Mouse (Mus musculus): ENCODE results near the gene Cela3b. TPM values are rescaled to one million over a fixed set of nuclear protein-coding genes. Genes with fewer than 3 reads are reported as not detected.

Gene Cela3b
- polyA plus RNA-seq (2012; fragmentation: generic; extraction: Trizol) = not detected
- long read RNA-seq, experiment 1 = 0 reads
- long read RNA-seq, experiment 2 = 0 reads

- Histone ChIP-seq H3K27me3 (ENCODE audit: control insufficient read depth, insufficient read depth, insufficient read length) (peaks cover 6% of the 10 kb centered on the region), H3K79me2 (ENCODE audit: control insufficient read depth, insufficient read depth) (no peaks in the 10 kb centered on the region), H3ac (ENCODE audit: control insufficient read depth, insufficient read length, low read depth) (no peak within 1 kb of the TSS), H3K79me3 (ENCODE audit: low read depth) (no peaks in the 10 kb centered on the region), H3K36me3 (ENCODE audit: control insufficient read depth, insufficient read depth) (no peaks in the 10 kb centered on the region), H3K4me3 (ENCODE audit: insufficient read depth, poor library complexity, severe bottlenecking) (no peak within 1 kb of the TSS)
- no peak for TF ChIP-seq CTCF (IDR thresholded peaks at IDR 0.05; ENCODE audit: control insufficient read depth, insufficient read depth, insufficient read length)
- no peak for TF ChIP-seq MYOD1 (IDR thresholded peaks at IDR 0.05; ENCODE audit: control insufficient read depth, insufficient read length, low read depth)
- no peak for TF ChIP-seq USF1 (IDR thresholded peaks at IDR 0.05; ENCODE audit: low read depth)
- no peak for TF ChIP-seq MAX (IDR thresholded peaks at IDR 0.05)
- no peak for TF ChIP-seq MYOG (IDR thresholded peaks at IDR 0.05; ENCODE audit: control insufficient read depth, extremely low read depth, insufficient read length)
- no peak for TF ChIP-seq FOSL1 (IDR thresholded peaks at IDR 0.05; ENCODE audit: insufficient read depth, low read length, poor library complexity, severe bottlenecking)
- TF ChIP-seq CEBPB (IDR thresholded peaks at IDR 0.05; ENCODE audit: low read depth) = no peak
Measured at GRCm38 (mm10) chr4:137430502-137430901, at the start of gene Cela3b. Gene Cela3b, minus strand, starts transcription at chr4:137430540.

- peaks cover 80% of the 10 kb centered on the region for H3K79me3 ChIP-seq (ENCODE audit: low read depth)
- no peak overlapping the region for H3ac ChIP-seq (ENCODE audit: control insufficient read depth, insufficient read length, low read depth)
- H3K36me3 ChIP-seq (ENCODE audit: control insufficient read depth, insufficient read depth) = peaks cover 25% of the 10 kb centered on the region
- no peaks in the 10 kb centered on the region for H3K27me3 ChIP-seq (ENCODE audit: control insufficient read depth, insufficient read depth, insufficient read length)
- H3K4me3 ChIP-seq (ENCODE audit: insufficient read depth, poor library complexity, severe bottlenecking) = no peak overlapping the region
- H3K79me2 ChIP-seq (ENCODE audit: control insufficient read depth, insufficient read depth) = peaks cover 100% of the 10 kb centered on the region
- TF ChIP-seq CEBPB (IDR thresholded peaks at IDR 0.05; ENCODE audit: low read depth) = no peak
- no peak for TF ChIP-seq FOSL1 (IDR thresholded peaks at IDR 0.05; ENCODE audit: insufficient read depth, low read length, poor library complexity, severe bottlenecking)
- no peak for TF ChIP-seq MYOD1 (IDR thresholded peaks at IDR 0.05; ENCODE audit: control insufficient read depth, insufficient read length, low read depth)
- no peak for TF ChIP-seq MAX (IDR thresholded peaks at IDR 0.05)
- no peak for TF ChIP-seq MYOG (IDR thresholded peaks at IDR 0.05; ENCODE audit: control insufficient read depth, extremely low read depth, insufficient read length)
- no peak for TF ChIP-seq CTCF (IDR thresholded peaks at IDR 0.05; ENCODE audit: control insufficient read depth, insufficient read depth, insufficient read length)
- no peak for TF ChIP-seq USF1 (IDR thresholded peaks at IDR 0.05; ENCODE audit: low read depth)
Measured at GRCm38 (mm10) chr4:137479757-137480156, 49.4 kb upstream of the Cela3b start.

- TF ChIP-seq FOSL1 (IDR thresholded peaks at IDR 0.05; ENCODE audit: insufficient read depth, low read length, poor library complexity, severe bottlenecking) (no peak), USF1 (IDR thresholded peaks at IDR 0.05; ENCODE audit: low read depth) (no peak), MYOD1 (IDR thresholded peaks at IDR 0.05; ENCODE audit: control insufficient read depth, insufficient read length, low read depth) (no peak)
- Histone ChIP-seq H3K79me3 (ENCODE audit: low read depth) (peaks cover 82% of the 10 kb centered on the region), H3K4me3 (ENCODE audit: insufficient read depth, poor library complexity, severe bottlenecking) (no peak overlapping the region), H3K79me2 (ENCODE audit: control insufficient read depth, insufficient read depth) (peaks cover 100% of the 10 kb centered on the region), H3K27me3 (ENCODE audit: control insufficient read depth, insufficient read depth, insufficient read length) (no peaks in the 10 kb centered on the region), H3ac (ENCODE audit: control insufficient read depth, insufficient read length, low read depth) (no peak overlapping the region), H3K36me3 (ENCODE audit: control insufficient read depth, insufficient read depth) (peaks cover 33% of the 10 kb centered on the region)
Measured at GRCm38 (mm10) chr4:137478306-137478705, 48.0 kb upstream of the Cela3b start.

- TF ChIP-seq MYOG (IDR thresholded peaks at IDR 0.05; ENCODE audit: control insufficient read depth, extremely low read depth, insufficient read length) (no peak), MYOD1 (IDR thresholded peaks at IDR 0.05; ENCODE audit: control insufficient read depth, insufficient read length, low read depth) (no peak), USF1 (IDR thresholded peaks at IDR 0.05; ENCODE audit: low read depth) (no peak), FOSL1 (IDR thresholded peaks at IDR 0.05; ENCODE audit: insufficient read depth, low read length, poor library complexity, severe bottlenecking) (no peak), MAX (IDR thresholded peaks at IDR 0.05) (no peak), CTCF (IDR thresholded peaks at IDR 0.05; ENCODE audit: control insufficient read depth, insufficient read depth, insufficient read length) (no peak), CEBPB (IDR thresholded peaks at IDR 0.05; ENCODE audit: low read depth) (no peak)
- no peaks in the 10 kb centered on the region for H3K27me3 ChIP-seq (ENCODE audit: control insufficient read depth, insufficient read depth, insufficient read length)
- peaks cover 84% of the 10 kb centered on the region for H3K79me3 ChIP-seq (ENCODE audit: low read depth)
- no peak overlapping the region for H3K4me3 ChIP-seq (ENCODE audit: insufficient read depth, poor library complexity, severe bottlenecking)
- H3K36me3 ChIP-seq (ENCODE audit: control insufficient read depth, insufficient read depth) = peaks cover 40% of the 10 kb centered on the region
- peak overlapping the region; percentile 30 for H3ac ChIP-seq (ENCODE audit: control insufficient read depth, insufficient read length, low read depth)
- peaks cover 100% of the 10 kb centered on the region for H3K79me2 ChIP-seq (ENCODE audit: control insufficient read depth, insufficient read depth)
Measured at GRCm38 (mm10) chr4:137477611-137478010, 47.3 kb upstream of the Cela3b start.

GRCm38 (mm10) chr4:137476761-137477237 is 46.5 kb upstream of the Cela3b start:
- Histone ChIP-seq H3K79me2 (ENCODE audit: control insufficient read depth, insufficient read depth) (peaks cover 100% of the 10 kb centered on the region), H3K4me3 (ENCODE audit: insufficient read depth, poor library complexity, severe bottlenecking) (peak overlapping the region; percentile 25), H3K27me3 (ENCODE audit: control insufficient read depth, insufficient read depth, insufficient read length) (no peaks in the 10 kb centered on the region), H3ac (ENCODE audit: control insufficient read depth, insufficient read length, low read depth) (peak overlapping the region; percentile 43), H3K36me3 (ENCODE audit: control insufficient read depth, insufficient read depth) (peaks cover 46% of the 10 kb centered on the region), H3K79me3 (ENCODE audit: low read depth) (peaks cover 84% of the 10 kb centered on the region)
- TF ChIP-seq CTCF (IDR thresholded peaks at IDR 0.05; ENCODE audit: control insufficient read depth, insufficient read depth, insufficient read length) (no peak), MYOG (IDR thresholded peaks at IDR 0.05; ENCODE audit: control insufficient read depth, extremely low read depth, insufficient read length) (no peak), MAX (IDR thresholded peaks at IDR 0.05) (no peak), CEBPB (IDR thresholded peaks at IDR 0.05; ENCODE audit: low read depth) (no peak), MYOD1 (IDR thresholded peaks at IDR 0.05; ENCODE audit: control insufficient read depth, insufficient read length, low read depth) (no peak)
